Mouse (Mus musculus): ENCODE measurements around the gene 2300002M23Rik.

GRCm38 (mm10) chr17:35550871-35551270 is 16.4 kb upstream of the 2300002M23Rik start:
- no peak for TF ChIP-seq USF1 (IDR thresholded peaks at IDR 0.05; ENCODE audit: low read depth)
- no peak for TF ChIP-seq MYOD1 (IDR thresholded peaks at IDR 0.05; ENCODE audit: control insufficient read depth, insufficient read length, low read depth)
- TF ChIP-seq CTCF (IDR thresholded peaks at IDR 0.05; ENCODE audit: control insufficient read depth, insufficient read depth, insufficient read length): no peak
- TF ChIP-seq CEBPB (IDR thresholded peaks at IDR 0.05; ENCODE audit: low read depth): no peak
- peak; percentile 35 for TF ChIP-seq MAX (IDR thresholded peaks at IDR 0.05)
- no peak for TF ChIP-seq MYOG (IDR thresholded peaks at IDR 0.05; ENCODE audit: control insufficient read depth, extremely low read depth, insufficient read length)

Measured in C2C12 (cell line).